Mouse (Mus musculus): ENCODE measurements around the gene Syn2. TPM values are rescaled to one million over a fixed set of nuclear protein-coding genes. Genes with fewer than 3 reads are reported as not detected.

The Syn2 gene
- polyA plus RNA-seq, 1 experiment: 0.12 TPM

DNA sequence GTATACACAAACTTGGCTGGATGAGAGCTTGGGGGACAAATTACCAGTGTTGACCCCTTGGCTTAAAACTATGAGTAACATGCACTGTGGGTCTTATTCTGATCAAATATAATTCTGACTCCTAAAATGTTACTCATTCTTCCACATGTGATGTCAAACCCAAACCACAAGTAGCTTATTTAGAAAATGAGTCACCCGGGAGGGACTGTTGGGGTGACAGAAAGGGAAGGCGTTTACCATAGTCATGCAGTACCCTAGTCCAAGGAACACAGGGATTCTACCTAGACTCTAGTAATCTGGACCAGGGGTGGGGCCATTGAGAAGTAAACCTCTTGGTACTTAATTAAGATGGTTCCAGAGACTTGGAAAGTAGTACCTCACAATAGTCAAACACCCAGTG is 149.5 kb downstream of the Syn2 start:
- Histone ChIP-seq H3K27me3 (ENCODE audit: control insufficient read depth, insufficient read depth, insufficient read length) (no peaks in the 10 kb centered on the region), H3K4me3 (ENCODE audit: insufficient read depth, poor library complexity, severe bottlenecking) (no peak overlapping the region), H3K79me3 (ENCODE audit: low read depth) (no peaks in the 10 kb centered on the region), H3ac (ENCODE audit: control insufficient read depth, insufficient read length, low read depth) (no peak overlapping the region), H3K36me3 (ENCODE audit: control insufficient read depth, insufficient read depth) (no peaks in the 10 kb centered on the region), H3K79me2 (ENCODE audit: control insufficient read depth, insufficient read depth) (no peaks in the 10 kb centered on the region)
- TF ChIP-seq MYOG (IDR thresholded peaks at IDR 0.05; ENCODE audit: control insufficient read depth, extremely low read depth, insufficient read length) (no peak), CTCF (IDR thresholded peaks at IDR 0.05; ENCODE audit: control insufficient read depth, insufficient read depth, insufficient read length) (no peak), MYOD1 (IDR thresholded peaks at IDR 0.05; ENCODE audit: control insufficient read depth, insufficient read length, low read depth) (no peak), CEBPB (IDR thresholded peaks at IDR 0.05; ENCODE audit: low read depth) (no peak), FOSL1 (IDR thresholded peaks at IDR 0.05; ENCODE audit: insufficient read depth, low read length, poor library complexity, severe bottlenecking) (peak; percentile 90), MAX (IDR thresholded peaks at IDR 0.05) (peak; percentile 56), USF1 (IDR thresholded peaks at IDR 0.05; ENCODE audit: low read depth) (peak; percentile 72)

DNA sequence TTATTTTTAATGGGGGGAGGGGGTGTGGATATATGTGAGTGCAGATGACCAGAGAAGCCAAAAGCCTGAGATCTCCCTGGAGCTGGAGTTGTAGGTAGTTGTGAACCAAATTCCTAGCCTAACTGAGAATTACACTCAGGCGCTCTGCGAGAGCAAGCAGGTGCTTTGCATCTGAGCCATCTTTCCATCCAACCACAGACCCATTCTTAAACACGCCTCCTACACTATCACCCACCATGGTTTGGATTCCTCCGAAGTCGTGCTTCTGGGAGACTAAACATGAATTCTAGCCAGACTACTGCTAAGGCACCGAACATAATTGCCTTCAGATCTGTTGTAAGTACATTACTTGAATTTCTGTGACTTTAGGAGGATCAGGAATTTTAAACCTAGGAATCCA is 151.7 kb downstream of the Syn2 start:
- H3K79me2 ChIP-seq (ENCODE audit: control insufficient read depth, insufficient read depth): no peaks in the 10 kb centered on the region
- H3K27me3 ChIP-seq (ENCODE audit: control insufficient read depth, insufficient read depth, insufficient read length): no peaks in the 10 kb centered on the region
- no peak overlapping the region for H3ac ChIP-seq (ENCODE audit: control insufficient read depth, insufficient read length, low read depth)
- TF ChIP-seq USF1 (IDR thresholded peaks at IDR 0.05; ENCODE audit: low read depth) (no peak), MAX (IDR thresholded peaks at IDR 0.05) (no peak), MYOG (IDR thresholded peaks at IDR 0.05; ENCODE audit: control insufficient read depth, extremely low read depth, insufficient read length) (no peak), CEBPB (IDR thresholded peaks at IDR 0.05; ENCODE audit: low read depth) (no peak), MYOD1 (IDR thresholded peaks at IDR 0.05; ENCODE audit: control insufficient read depth, insufficient read length, low read depth) (no peak), CTCF (IDR thresholded peaks at IDR 0.05; ENCODE audit: control insufficient read depth, insufficient read depth, insufficient read length) (no peak), FOSL1 (IDR thresholded peaks at IDR 0.05; ENCODE audit: insufficient read depth, low read length, poor library complexity, severe bottlenecking) (no peak)
- H3K36me3 ChIP-seq (ENCODE audit: control insufficient read depth, insufficient read depth): no peaks in the 10 kb centered on the region
- H3K4me3 ChIP-seq (ENCODE audit: insufficient read depth, poor library complexity, severe bottlenecking): no peak overlapping the region
- no peaks in the 10 kb centered on the region for H3K79me3 ChIP-seq (ENCODE audit: low read depth)

DNA sequence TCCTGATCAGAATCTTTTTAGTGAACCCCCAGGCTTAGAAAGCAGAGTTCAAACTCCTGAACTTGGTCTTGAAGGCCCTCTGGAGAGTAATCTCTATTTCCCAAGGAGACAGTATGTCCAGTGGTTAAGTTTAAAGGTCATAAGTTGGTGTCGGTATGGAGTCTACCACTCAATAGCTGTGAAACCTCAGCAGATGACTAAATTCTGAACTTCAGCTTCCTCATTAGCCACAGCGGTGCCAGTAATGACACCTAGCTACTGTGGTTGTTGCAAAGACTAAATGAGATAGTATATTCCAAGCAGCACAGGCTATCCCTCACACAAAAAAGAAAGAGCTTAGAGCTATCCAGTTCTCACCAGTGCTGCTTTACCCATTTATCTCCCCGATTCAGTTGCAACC is 153.5 kb downstream of the Syn2 start:
- Histone ChIP-seq H3K36me3 (ENCODE audit: control insufficient read depth, insufficient read depth) (no peaks in the 10 kb centered on the region), H3K27me3 (ENCODE audit: control insufficient read depth, insufficient read depth, insufficient read length) (no peaks in the 10 kb centered on the region), H3ac (ENCODE audit: control insufficient read depth, insufficient read length, low read depth) (no peak overlapping the region), H3K4me3 (ENCODE audit: insufficient read depth, poor library complexity, severe bottlenecking) (no peak overlapping the region), H3K79me3 (ENCODE audit: low read depth) (no peaks in the 10 kb centered on the region), H3K79me2 (ENCODE audit: control insufficient read depth, insufficient read depth) (no peaks in the 10 kb centered on the region)
- TF ChIP-seq FOSL1 (IDR thresholded peaks at IDR 0.05; ENCODE audit: insufficient read depth, low read length, poor library complexity, severe bottlenecking) (no peak), CEBPB (IDR thresholded peaks at IDR 0.05; ENCODE audit: low read depth) (no peak), CTCF (IDR thresholded peaks at IDR 0.05; ENCODE audit: control insufficient read depth, insufficient read depth, insufficient read length) (no peak), MAX (IDR thresholded peaks at IDR 0.05) (no peak), MYOD1 (IDR thresholded peaks at IDR 0.05; ENCODE audit: control insufficient read depth, insufficient read length, low read depth) (no peak), MYOG (IDR thresholded peaks at IDR 0.05; ENCODE audit: control insufficient read depth, extremely low read depth, insufficient read length) (no peak), USF1 (IDR thresholded peaks at IDR 0.05; ENCODE audit: low read depth) (no peak)

DNA sequence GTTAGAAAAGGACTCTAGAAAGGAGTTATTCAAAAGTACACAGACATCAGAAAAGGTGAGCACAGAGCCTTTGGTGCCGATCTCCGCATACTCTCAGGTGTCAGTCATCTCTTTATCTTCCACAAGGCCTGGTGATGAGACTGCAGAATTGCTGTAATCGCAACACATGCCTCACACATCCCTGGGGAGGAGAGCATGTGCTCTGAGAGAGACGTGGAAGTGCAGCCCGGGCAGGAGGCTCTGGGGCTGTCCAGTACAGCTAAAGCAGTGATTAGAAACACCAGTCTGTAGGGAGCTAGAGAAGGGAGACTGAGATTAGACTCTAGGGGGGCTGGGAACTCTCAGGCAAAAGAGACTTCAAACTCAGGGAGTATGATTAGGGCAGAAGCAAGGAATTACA is 155.9 kb downstream of the Syn2 start:
- Histone ChIP-seq H3K27me3 (ENCODE audit: control insufficient read depth, insufficient read depth, insufficient read length) (no peaks in the 10 kb centered on the region), H3K79me3 (ENCODE audit: low read depth) (no peaks in the 10 kb centered on the region), H3K79me2 (ENCODE audit: control insufficient read depth, insufficient read depth) (no peaks in the 10 kb centered on the region), H3ac (ENCODE audit: control insufficient read depth, insufficient read length, low read depth) (no peak overlapping the region), H3K36me3 (ENCODE audit: control insufficient read depth, insufficient read depth) (no peaks in the 10 kb centered on the region), H3K4me3 (ENCODE audit: insufficient read depth, poor library complexity, severe bottlenecking) (no peak overlapping the region)
- no peak for TF ChIP-seq FOSL1 (IDR thresholded peaks at IDR 0.05; ENCODE audit: insufficient read depth, low read length, poor library complexity, severe bottlenecking)
- TF ChIP-seq MYOD1 (IDR thresholded peaks at IDR 0.05; ENCODE audit: control insufficient read depth, insufficient read length, low read depth): no peak
- TF ChIP-seq CTCF (IDR thresholded peaks at IDR 0.05; ENCODE audit: control insufficient read depth, insufficient read depth, insufficient read length): no peak
- TF ChIP-seq MYOG (IDR thresholded peaks at IDR 0.05; ENCODE audit: control insufficient read depth, extremely low read depth, insufficient read length): no peak
- no peak for TF ChIP-seq USF1 (IDR thresholded peaks at IDR 0.05; ENCODE audit: low read depth)
- TF ChIP-seq CEBPB (IDR thresholded peaks at IDR 0.05; ENCODE audit: low read depth): no peak
- TF ChIP-seq MAX (IDR thresholded peaks at IDR 0.05): no peak

DNA sequence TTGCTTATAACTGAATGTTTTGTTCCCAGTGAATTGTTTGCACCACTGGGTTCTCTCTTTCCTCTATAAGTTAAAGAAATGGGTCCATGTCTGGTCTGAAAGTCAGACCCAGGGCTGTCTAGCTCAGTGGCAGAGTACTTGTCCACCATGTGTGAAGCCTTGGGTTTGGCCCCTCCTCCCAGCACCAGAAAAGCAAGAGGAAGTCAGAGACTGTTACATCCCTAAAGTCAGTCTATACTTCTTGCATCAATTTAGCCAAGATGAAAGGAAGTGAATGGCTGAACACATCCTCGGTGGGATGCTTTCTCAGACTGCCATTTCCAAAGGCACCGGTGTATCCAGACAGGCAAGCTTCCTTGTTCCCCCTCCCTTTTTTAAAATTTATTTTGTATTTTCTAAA is 156.4 kb downstream of the Syn2 start:
- no peaks in the 10 kb centered on the region for H3K27me3 ChIP-seq (ENCODE audit: control insufficient read depth, insufficient read depth, insufficient read length)
- no peaks in the 10 kb centered on the region for H3K79me3 ChIP-seq (ENCODE audit: low read depth)
- no peak for TF ChIP-seq MYOD1 (IDR thresholded peaks at IDR 0.05; ENCODE audit: control insufficient read depth, insufficient read length, low read depth)
- TF ChIP-seq USF1 (IDR thresholded peaks at IDR 0.05; ENCODE audit: low read depth): no peak
- TF ChIP-seq CEBPB (IDR thresholded peaks at IDR 0.05; ENCODE audit: low read depth): no peak
- TF ChIP-seq MYOG (IDR thresholded peaks at IDR 0.05; ENCODE audit: control insufficient read depth, extremely low read depth, insufficient read length): no peak
- no peak for TF ChIP-seq MAX (IDR thresholded peaks at IDR 0.05)
- TF ChIP-seq CTCF (IDR thresholded peaks at IDR 0.05; ENCODE audit: control insufficient read depth, insufficient read depth, insufficient read length): no peak
- TF ChIP-seq FOSL1 (IDR thresholded peaks at IDR 0.05; ENCODE audit: insufficient read depth, low read length, poor library complexity, severe bottlenecking): no peak
- no peak overlapping the region for H3ac ChIP-seq (ENCODE audit: control insufficient read depth, insufficient read length, low read depth)
- H3K4me3 ChIP-seq (ENCODE audit: insufficient read depth, poor library complexity, severe bottlenecking): no peak overlapping the region
- no peaks in the 10 kb centered on the region for H3K36me3 ChIP-seq (ENCODE audit: control insufficient read depth, insufficient read depth)
- H3K79me2 ChIP-seq (ENCODE audit: control insufficient read depth, insufficient read depth): no peaks in the 10 kb centered on the region

DNA sequence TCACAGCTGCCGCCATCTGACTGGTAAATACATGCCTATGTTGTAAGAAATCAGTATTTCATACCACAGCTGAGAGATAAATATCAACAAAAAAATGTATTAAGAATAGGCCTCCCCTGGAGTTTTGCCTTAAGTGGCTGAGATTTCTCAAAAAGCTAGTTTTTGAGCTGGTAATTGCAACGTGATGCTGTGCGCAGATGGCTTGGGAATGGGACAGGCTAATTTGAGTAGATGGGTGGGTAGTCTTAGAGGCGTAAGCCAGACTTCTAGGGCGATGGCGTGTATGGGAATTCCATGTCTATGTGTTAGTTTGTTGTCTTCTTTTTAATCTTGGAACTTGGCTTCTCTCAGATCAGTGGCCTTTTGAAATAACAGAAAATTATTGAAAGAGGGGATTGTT is 157.1 kb downstream of the Syn2 start:
- Histone ChIP-seq H3K36me3 (ENCODE audit: control insufficient read depth, insufficient read depth) (no peaks in the 10 kb centered on the region), H3K4me3 (ENCODE audit: insufficient read depth, poor library complexity, severe bottlenecking) (no peak overlapping the region), H3K27me3 (ENCODE audit: control insufficient read depth, insufficient read depth, insufficient read length) (no peaks in the 10 kb centered on the region), H3ac (ENCODE audit: control insufficient read depth, insufficient read length, low read depth) (no peak overlapping the region), H3K79me3 (ENCODE audit: low read depth) (no peaks in the 10 kb centered on the region), H3K79me2 (ENCODE audit: control insufficient read depth, insufficient read depth) (no peaks in the 10 kb centered on the region)
- TF ChIP-seq MAX (IDR thresholded peaks at IDR 0.05): no peak
- TF ChIP-seq CTCF (IDR thresholded peaks at IDR 0.05; ENCODE audit: control insufficient read depth, insufficient read depth, insufficient read length): no peak
- no peak for TF ChIP-seq CEBPB (IDR thresholded peaks at IDR 0.05; ENCODE audit: low read depth)

All from C2C12 (cell line).